Mouse (Mus musculus) lung, postnatal 0 days (tissue): ENCODE results near the gene Zfp710. TPM values are rescaled to one million over a fixed set of nuclear protein-coding genes. Genes with fewer than 3 reads are reported as not detected.

Experiments
- ATAC-seq: fragments of 200-750 bp; cut with Nextera tagmentation; 2 replicates; pipeline ENCODE4 v1.8.0; 2017; ENCODE audit warnings: moderate library complexity
- DNase-seq: peaks from one replicate; pipeline ENCODE4 v3.0.0-alpha.2; 2016; ENCODE audit warnings: low spot score
- H3K27ac ChIP-seq: fragments of 300-500 bp; sonication (generic); 2 replicates; pipeline ENCODE4 v1.5.1; 2014; ENCODE audit warnings: antibody characterized with exemption, mild to moderate bottlenecking, low read length, mixed read lengths
- H3K27me3 ChIP-seq: fragments of 300-500 bp; sonication (generic); replicated peaks from 2 replicates; pipeline ENCODE4 v1.6.1; 2014; ENCODE audit warnings: low read length, mixed read lengths; ENCODE audit not compliant: insufficient read depth
- H3K36me3 ChIP-seq: fragments of 300-500 bp; sonication (generic); 2 replicates; pipeline ENCODE4 v1.6.1; 2014; ENCODE audit warnings: low read length, mixed read lengths; ENCODE audit not compliant: insufficient read depth
- H3K4me1 ChIP-seq: fragments of 300-500 bp; sonication (generic); 2 replicates; pipeline ENCODE4 v1.6.1; 2014; ENCODE audit warnings: antibody characterized with exemption, low read depth, low read length, mixed read lengths; ENCODE audit not compliant: insufficient read depth
- H3K4me2 ChIP-seq: fragments of 300-500 bp; sonication (generic); replicated peaks from 2 replicates; pipeline ENCODE4 v1.6.1; 2014; ENCODE audit warnings: low read depth, mild to moderate bottlenecking, low read length, moderate library complexity, mixed read lengths
- H3K4me3 ChIP-seq: fragments of 300-500 bp; sonication (generic); 2 replicates; pipeline ENCODE4 v1.5.1; 2014; ENCODE audit warnings: low read depth, low read length
- H3K9ac ChIP-seq: fragments of 300-500 bp; sonication (generic); replicated peaks from 2 replicates; pipeline ENCODE4 v1.6.1; 2014; ENCODE audit warnings: low read depth, mild to moderate bottlenecking
- H3K9me3 ChIP-seq: fragments of 300-500 bp; sonication (generic); 2 replicates; pipeline ENCODE4 v1.6.1; 2016; ENCODE audit warnings: low read length, mixed read lengths
- CTCF ChIP-seq: IDR thresholded peaks from 2 replicates; pipeline ENCODE4 v1.5.1; 2016; ENCODE audit warnings: antibody characterized with exemption, mild to moderate bottlenecking
- EP300 ChIP-seq: IDR thresholded peaks from 2 replicates; pipeline ENCODE4 v1.6.1; 2016; ENCODE audit warnings: antibody characterized with exemption, mild to moderate bottlenecking, control low read depth
- WGBS: fragments of 180-500 bp; shearing (Covaris S2); extraction: QIAGEN DNeasy Blood & Tissue Kit; methylation state at CpG from one replicate; pipeline ENCODE4 v1.1.7; 2014; 5-methylcytosine and 5-hydroxymethylcytosine counted together
- polyA plus RNA-seq: library from polyadenylated mRNA; unstranded; fragments of >200 nt; fragmentation: Nextera tagmentation; extraction: Ambion mirVana; gene quantifications from 2 replicates; pipeline ENCODE4 v1.2.1, GENCODE M21; 2015

Gene Zfp710
- polyA plus RNA-seq, 1 experiment from 2014 or later = 11.1 TPM

GRCm38 (mm10) chr7:80065250-80065649, 40.6 kb downstream of the Zfp710 start:
- Histone ChIP-seq H3K9me3 (no peaks in the 10 kb centered on the region), H3K27me3 (no peaks in the 10 kb centered on the region), H3K36me3 (no peaks in the 10 kb centered on the region), H3K27ac (no peak overlapping the region), H3K9ac (no peak overlapping the region), H3K4me2 (no peak overlapping the region), H3K4me3 (no peak overlapping the region), H3K4me1 (peaks cover 27% of the 10 kb centered on the region)
- ATAC-seq (no peak), DNase-seq (no peak)
- WGBS = 80% methylated on average over 3 of the region's 3 CpGs
- no peak for TF ChIP-seq CTCF
- TF ChIP-seq EP300 = no peak

GRCm38 (mm10) chr7:80066675-80067455, 42.3 kb downstream of the Zfp710 start:
- H3K9ac ChIP-seq = no peak overlapping the region
- no peaks in the 10 kb centered on the region for H3K36me3 ChIP-seq
- TF ChIP-seq EP300 = 0 out of 2 replicates have a peak, but pooled peaks have one; percentile 18
- TF ChIP-seq CTCF = no peak
- peak overlapping the region; percentile 57 for H3K27ac ChIP-seq
- DNase-seq (peak; percentile 74), ATAC-seq (peak; percentile 66)
- H3K4me1 ChIP-seq = peaks cover 23% of the 10 kb centered on the region
- H3K4me3 ChIP-seq = no peak overlapping the region
- no peak overlapping the region for H3K4me2 ChIP-seq
- no peaks in the 10 kb centered on the region for H3K27me3 ChIP-seq
- H3K9me3 ChIP-seq = no peaks in the 10 kb centered on the region
- 56% methylated on average over 13 of the region's 13 CpGs for WGBS

- H3K4me3 ChIP-seq = no peak overlapping the region
- DNase-seq = no peak
- peaks cover 24% of the 10 kb centered on the region for H3K4me1 ChIP-seq
- no peak overlapping the region for H3K9ac ChIP-seq
- no peaks in the 10 kb centered on the region for H3K36me3 ChIP-seq
- H3K27ac ChIP-seq = no peak overlapping the region
- no peak for ATAC-seq
- H3K4me2 ChIP-seq = no peak overlapping the region
- TF ChIP-seq EP300 = no peak
- no peak for TF ChIP-seq CTCF
- H3K27me3 ChIP-seq = no peaks in the 10 kb centered on the region
- 58% methylated on average over 5 of the region's 7 CpGs for WGBS
- H3K9me3 ChIP-seq = no peaks in the 10 kb centered on the region
These were observed 43.7 kb downstream of the Zfp710 start for GRCm38 (mm10) chr7:80068341-80068740.

GRCm38 (mm10) chr7:80069615-80070327, 45.2 kb downstream of the Zfp710 start:
- peak overlapping the region; percentile 43; the same call in 1 of the 2 replicates for H3K27ac ChIP-seq
- peak; percentile 60 for ATAC-seq
- H3K36me3 ChIP-seq = no peaks in the 10 kb centered on the region
- H3K4me3 ChIP-seq = no peak overlapping the region
- H3K9me3 ChIP-seq = no peaks in the 10 kb centered on the region
- TF ChIP-seq CTCF = no peak
- no peak for TF ChIP-seq EP300
- WGBS = 10% methylated on average over 13 of the region's 13 CpGs
- H3K4me2 ChIP-seq = no peak overlapping the region
- H3K9ac ChIP-seq = no peak overlapping the region
- peak; percentile 70 for DNase-seq
- H3K27me3 ChIP-seq = no peaks in the 10 kb centered on the region
- H3K4me1 ChIP-seq = peaks cover 30% of the 10 kb centered on the region

GRCm38 (mm10) chr7:80071209-80071608, 46.6 kb downstream of the Zfp710 start:
- TF ChIP-seq CTCF = no peak
- TF ChIP-seq EP300 = no peak
- Histone ChIP-seq H3K4me3 (no peak overlapping the region), H3K36me3 (no peaks in the 10 kb centered on the region), H3K9me3 (no peaks in the 10 kb centered on the region), H3K4me2 (no peak overlapping the region), H3K27ac (no peak overlapping the region), H3K27me3 (no peaks in the 10 kb centered on the region), H3K9ac (no peak overlapping the region), H3K4me1 (peaks cover 37% of the 10 kb centered on the region)
- ATAC-seq (no peak), DNase-seq (no peak)
- WGBS = 84% methylated on average over 9 of the region's 9 CpGs

GRCm38 (mm10) chr7:80072297-80072696, 47.7 kb downstream of the Zfp710 start:
- no peaks in the 10 kb centered on the region for H3K9me3 ChIP-seq
- no peak overlapping the region for H3K4me2 ChIP-seq
- H3K9ac ChIP-seq = no peak overlapping the region
- peaks cover 41% of the 10 kb centered on the region for H3K4me1 ChIP-seq
- TF ChIP-seq CTCF = no peak
- TF ChIP-seq EP300 = no peak
- no peak overlapping the region for H3K27ac ChIP-seq
- no peaks in the 10 kb centered on the region for H3K36me3 ChIP-seq
- DNase-seq (no peak), ATAC-seq (no peak)
- no peaks in the 10 kb centered on the region for H3K27me3 ChIP-seq
- no peak overlapping the region for H3K4me3 ChIP-seq
- 69% methylated on average over 6 of the region's 6 CpGs for WGBS
